Mouse (Mus musculus) ES-E14 (cell line): Measurements from ENCODE around the gene Fchsd2.

Experiments used
- CHD2 ChIP-seq: IDR thresholded peaks from 2 replicates; pipeline ENCODE4 v1.6.1; 2014; ENCODE audit warnings: mild to moderate bottlenecking, low read depth, low read length, inconsistent platforms
- HCFC1 ChIP-seq: IDR thresholded peaks from 2 replicates; pipeline ENCODE4 v1.6.1; 2012; ENCODE audit warnings: low read length, inconsistent platforms, borderline replicate concordance; ENCODE audit not compliant: insufficient read depth
- MAFK ChIP-seq: IDR thresholded peaks from 2 replicates; pipeline ENCODE4 v1.6.1; 2014; ENCODE audit warnings: mild to moderate bottlenecking, low read depth, low read length, inconsistent platforms; ENCODE audit not compliant: insufficient read depth
- ZC3H11A ChIP-seq: IDR thresholded peaks from 2 replicates; pipeline ENCODE4 v1.6.1; 2012; ENCODE audit warnings: low read depth, mild to moderate bottlenecking, inconsistent platforms, low read length, borderline replicate concordance
- ZNF384 ChIP-seq: IDR thresholded peaks from 2 replicates; pipeline ENCODE4 v1.6.1; 2012; ENCODE audit warnings: low read depth, low read length, inconsistent platforms

DNA sequence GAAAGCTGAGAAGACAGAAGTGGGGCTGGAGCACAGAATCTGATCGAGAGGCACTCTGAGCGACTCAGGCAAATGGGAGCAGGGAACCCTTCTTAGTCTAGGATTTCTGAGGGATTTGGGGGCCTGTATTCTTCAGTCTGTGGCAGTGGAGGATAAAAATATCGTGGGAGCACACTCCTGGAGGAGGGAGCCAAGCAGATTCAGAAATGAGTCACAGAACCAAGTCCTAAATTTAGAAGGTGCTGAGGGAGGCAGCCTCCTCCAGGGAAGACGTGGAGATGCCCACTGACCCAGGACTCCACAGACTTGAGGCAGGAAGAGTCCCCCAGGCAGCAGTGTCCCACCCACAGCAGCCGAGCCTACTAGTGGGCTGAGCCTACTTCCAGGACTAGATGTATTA, 221.7 kb downstream of the Fchsd2 start:
- TF ChIP-seq CHD2 (no peak), ZC3H11A (no peak), MAFK (no peak), HCFC1 (no peak), ZNF384 (no peak)
